Mouse (Mus musculus) layer of hippocampus, postnatal 36 days (tissue): ENCODE results near the gene Ipo13. TPM values are rescaled to one million over a fixed set of nuclear protein-coding genes. Genes with fewer than 3 reads are reported as not detected.

Experiments
- total RNA-seq, 2 experiments: library from RNA; stranded (reverse); gene quantifications; 2 replicates each; pipeline ENCODE4 v1.2.3; 2021

The Ipo13 gene
- total RNA-seq, 2 experiments from 2014 or later = 120 to 130 TPM

Other genes starting within 250 kb of the Ipo13 start
- 10 to 100 TPM; 35.0 to 36.8 TPM for gene Dmap1, start 232.7 kb downstream of the Ipo13 start, total RNA-seq
- gene Gm12845, start 190.6 kb downstream of the Ipo13 start, total RNA-seq = not detected
- not detected for gene Klf17, start 149.4 kb downstream of the Ipo13 start, total RNA-seq
- 10 to 100 TPM; 34.7 to 38.8 TPM for gene Slc6a9, start 80.5 kb downstream of the Ipo13 start, total RNA-seq
- gene Ccdc24, start 42.4 kb downstream of the Ipo13 start, total RNA-seq = 1 to 10 TPM in 1 of 2 experiments, under 1 TPM in 1; 0.52 to 1.5 TPM
- gene B4galt2, start 31.5 kb downstream of the Ipo13 start, total RNA-seq = 10 to 100 TPM; 65.9 to 67.0 TPM
- gene Atp6v0b, start 27.7 kb downstream of the Ipo13 start, total RNA-seq = 100 to 1,000 TPM; 418 to 429 TPM
- 10 to 100 TPM; 10.9 to 11.5 TPM for gene Dph2, start 23.0 kb downstream of the Ipo13 start, total RNA-seq
- gene Artn, start 14.8 kb upstream of the Ipo13 start, total RNA-seq = 1 to 10 TPM; 1.1 to 1.9 TPM
- 10 to 100 TPM; 43.3 to 45.3 TPM for gene St3gal3, start 219.9 kb upstream of the Ipo13 start, total RNA-seq